ENCODE assay signal across 22 mouse cellular contexts in genomic region chr8:123446799-123447198, GRCm38 (mm10). TPM values are rescaled to one million over a fixed set of nuclear protein-coding genes. Genes with fewer than 3 reads are reported as not detected.
A peak's percentile ranks its signal among the peaks of the same experiment; 100 is the strongest.
DNase-seq lines count a peak whose midpoint lies in the region; ATAC-seq and TF ChIP-seq lines count a peak whose summit lies in the region.
"Had no signal": no experiment of that assay in that cellular context is flagged by ENCODE, and none has a peak within 500 bp of the region (broad histone marks: within the 10 kb centered on the region; RNA-seq: fewer than 3 reads in every experiment).

No protein-coding gene starts in this region.

- H3K27ac ChIP-seq in lung, embryonic 14.5 days (ENCODE audit: low read depth), result no peak overlapping the region
- H3K27ac ChIP-seq in heart, embryonic 16.5 days (ENCODE audit: low read length), result peak overlapping the region; percentile 65
- H3K27ac ChIP-seq in forebrain, embryonic 14.5 days (ENCODE audit: low read depth, low read length), result no peak overlapping the region
- H3K27ac ChIP-seq: midbrain, embryonic 10.5 days had no signal

- no peak overlapping the region for H3K9ac ChIP-seq in lung, embryonic 14.5 days
- no peak overlapping the region for H3K9ac ChIP-seq in heart, embryonic 16.5 days (ENCODE audit: low read length)
- H3K9ac ChIP-seq in forebrain, embryonic 14.5 days (ENCODE audit: low read length), result no peak overlapping the region

- peak; percentile 17 for DNase-seq in embryo, embryonic 10 days (ENCODE audit: low spot score)
- no peak for DNase-seq in embryo, embryonic 9.5 days (ENCODE audit: extremely low spot score)
- peak; percentile 7 for DNase-seq in lung, embryonic 14.5 days
- DNase-seq in lung, postnatal 14 days, result no peak
- DNase-seq in forebrain, embryonic 14.5 days (ENCODE audit: low spot score), result no peak
- no peak for DNase-seq in right cerebral cortex, postnatal 4 days
- no peak for DNase-seq in right cerebral cortex, postnatal 36 days (ENCODE audit: low spot score in 2 of 2)
- DNase-seq: cerebellum, postnatal 14 days; gastrocnemius, postnatal 10 days; kidney, adult 2 months; kidney, postnatal 36 days; layer of hippocampus, adult 9-11 months; lung, adult 18-20 months; lung, postnatal 4 days had no signal

- no peak for ATAC-seq in lung, embryonic 14.5 days (ENCODE audit: insufficient read depth)
- peak; percentile 47; the same call in 1 of the 2 replicates for ATAC-seq in heart, embryonic 16.5 days (replicated peaks; ENCODE audit: extremely low read depth, insufficient read depth, low FRiP score)
- no peak for ATAC-seq in forebrain, embryonic 14.5 days
- ATAC-seq: Patski had no signal

- H3K4me3 ChIP-seq in lung, embryonic 14.5 days (ENCODE audit: low read depth, low read length), result no peak overlapping the region
- no peak overlapping the region for H3K4me3 ChIP-seq in heart, embryonic 16.5 days (ENCODE audit: low read length)
- H3K4me3 ChIP-seq in forebrain, embryonic 14.5 days (ENCODE audit: low read depth, low read length), result no peak overlapping the region
- H3K4me3 ChIP-seq: midbrain, embryonic 10.5 days had no signal

- 70% methylated on average over 6 of the region's 6 CpGs for WGBS in lung, embryonic 14.5 days
- 42% methylated on average over 6 of the region's 6 CpGs for WGBS in heart, embryonic 16.5 days
- 94% methylated on average over 6 of the region's 6 CpGs for WGBS in forebrain, embryonic 14.5 days

- H3K4me1 ChIP-seq in lung, embryonic 14.5 days (ENCODE audit: insufficient read depth), result no peaks in the 10 kb centered on the region
- H3K4me1 ChIP-seq in heart, embryonic 16.5 days (ENCODE audit: control insufficient read depth, insufficient read depth, low read length), result peaks cover 9% of the 10 kb centered on the region
- H3K4me1 ChIP-seq in forebrain, embryonic 14.5 days (ENCODE audit: control insufficient read depth, insufficient read depth, low read length), result peaks cover 5% of the 10 kb centered on the region

- TF ChIP-seq CTCF in lung, embryonic 14.5 days (IDR thresholded peaks at IDR 0.05; ENCODE audit: low read depth), result no peak

- H3K36me3 ChIP-seq in lung, embryonic 14.5 days (ENCODE audit: insufficient read depth), result 0 out of 2 replicates have a peak, but pooled peaks cover 7% of the 10 kb centered on the region
- H3K36me3 ChIP-seq in heart, embryonic 16.5 days (ENCODE audit: control insufficient read depth, insufficient read depth), result no peaks in the 10 kb centered on the region
- peaks cover 6% of the 10 kb centered on the region; the same call in 1 of the 2 replicates for H3K36me3 ChIP-seq in forebrain, embryonic 14.5 days (ENCODE audit: control insufficient read depth, insufficient read depth, low read length)

- no peaks in the 10 kb centered on the region for H3K9me3 ChIP-seq in lung, embryonic 14.5 days (ENCODE audit: low read depth, low read length)
- no peaks in the 10 kb centered on the region for H3K9me3 ChIP-seq in heart, embryonic 16.5 days (replicated peaks; ENCODE audit: control insufficient read depth, low read length)
- H3K9me3 ChIP-seq in forebrain, embryonic 14.5 days (replicated peaks; ENCODE audit: control insufficient read depth, low read length), result no peaks in the 10 kb centered on the region
- H3K9me3 ChIP-seq: midbrain, embryonic 10.5 days had no signal

- no peaks in the 10 kb centered on the region for H3K27me3 ChIP-seq in lung, embryonic 14.5 days (ENCODE audit: insufficient read depth, low read length)
- H3K27me3 ChIP-seq in heart, embryonic 16.5 days (ENCODE audit: control insufficient read depth, insufficient read depth, low read length), result no peaks in the 10 kb centered on the region
- H3K27me3 ChIP-seq in forebrain, embryonic 14.5 days (replicated peaks; ENCODE audit: control insufficient read depth, insufficient read depth, low read length), result no peaks in the 10 kb centered on the region
- H3K27me3 ChIP-seq: CH12.LX, Patski had no signal

- no peak overlapping the region for H3K4me2 ChIP-seq in lung, embryonic 14.5 days
- no peak overlapping the region for H3K4me2 ChIP-seq in heart, embryonic 16.5 days (ENCODE audit: low read depth, low read length)
- H3K4me2 ChIP-seq in forebrain, embryonic 14.5 days (ENCODE audit: low read length), result no peak overlapping the region

RNA-seq across cellular contexts. Expression of gene Def8, which starts 23.5 kb away (rescaled TPM):
- polyA plus RNA-seq in lung, embryonic 14.5 days (2014; fragmentation: Nextera tagmentation; extraction: Ambion mirVana), result 34.1 and 34.3 TPM in 2 replicates
- polyA plus RNA-seq in heart, embryonic 16.5 days (2015; fragmentation: Nextera tagmentation; extraction: Ambion mirVana), result 31.3 and 31.8 TPM in 2 replicates
- 44.3 and 48.4 TPM in 2 replicates for polyA plus RNA-seq in forebrain, embryonic 14.5 days (2014; fragmentation: Nextera tagmentation; extraction: Ambion mirVana)

RNA-seq across cellular contexts. Expression of gene Afg3l1, which starts 30.9 kb away (rescaled TPM):
- polyA plus RNA-seq in lung, embryonic 14.5 days (2014; fragmentation: Nextera tagmentation; extraction: Ambion mirVana), result 39.4 and 40.9 TPM in 2 replicates
- polyA plus RNA-seq in heart, embryonic 16.5 days (2015; fragmentation: Nextera tagmentation; extraction: Ambion mirVana), result 44.3 and 44.6 TPM in 2 replicates
- polyA plus RNA-seq in forebrain, embryonic 14.5 days (2014; fragmentation: Nextera tagmentation; extraction: Ambion mirVana), result 26.6 and 28.2 TPM in 2 replicates

RNA-seq across cellular contexts. Expression of gene Tubb3, which starts 35.6 kb away (rescaled TPM):
- 1.7 and 3.0 TPM in 2 replicates for polyA plus RNA-seq in lung, embryonic 14.5 days (2014; fragmentation: Nextera tagmentation; extraction: Ambion mirVana)
- polyA plus RNA-seq in heart, embryonic 16.5 days (2015; fragmentation: Nextera tagmentation; extraction: Ambion mirVana), result 4.6 and 6.9 TPM in 2 replicates
- polyA plus RNA-seq in forebrain, embryonic 14.5 days (2014; fragmentation: Nextera tagmentation; extraction: Ambion mirVana), result 1,786 and 1,955 TPM in 2 replicates
- polyA plus RNA-seq: liver, adult 2 months had no signal

RNA-seq across cellular contexts. Expression of gene Mc1r, which starts 39.9 kb away (rescaled TPM):
- polyA plus RNA-seq in lung, embryonic 14.5 days (2014; fragmentation: Nextera tagmentation; extraction: Ambion mirVana), result not detected in 2 replicates
- polyA plus RNA-seq in heart, embryonic 16.5 days (2015; fragmentation: Nextera tagmentation; extraction: Ambion mirVana), result 0.04 and 0.13 TPM in 2 replicates
- polyA plus RNA-seq in forebrain, embryonic 14.5 days (2014; fragmentation: Nextera tagmentation; extraction: Ambion mirVana), result 0.11 TPM in 1 of 2 replicates, not detected in the other
- polyA plus RNA-seq: kidney, adult 2 months; liver, adult 2 months; neural tube, embryonic 11.5 days; spleen, adult 2 months; stomach, embryonic 16.5 days had no signal

Comparison
In these comparisons a context has a peak if more than half of its experiments do, and no peak if none do; other contexts are left out.
1. DNase-seq: peak in embryo, embryonic 10 days (single experiment) and lung, embryonic 14.5 days (single experiment); none in embryo, embryonic 9.5 days (single experiment), lung, postnatal 14 days (single experiment), forebrain, embryonic 14.5 days (single experiment), right cerebral cortex, postnatal 4 days (single experiment) and right cerebral cortex, postnatal 36 days (0 of 2).
2. RNA of gene Tubb3, which starts 35.6 kb away (polyA plus RNA-seq): 1,786 to 1,955 TPM in forebrain, embryonic 14.5 days; 4.6 to 6.9 TPM in heart, embryonic 16.5 days and 1.7 to 3.0 TPM in lung, embryonic 14.5 days; every median in the first group is over 100 times any median in the second.